Mouse (Mus musculus) heart, postnatal 0 days (tissue): Measurements from ENCODE around the gene H2al2a.

Source experiments
- CTCF ChIP-seq: IDR thresholded peaks from 2 replicates; pipeline ENCODE4 v1.5.1; 2016; ENCODE audit warnings: antibody characterized with exemption, control low read depth, low read depth
- EP300 ChIP-seq: IDR thresholded peaks from 2 replicates; pipeline ENCODE4 v1.6.1; 2016; ENCODE audit warnings: antibody characterized with exemption, low read depth

DNA sequence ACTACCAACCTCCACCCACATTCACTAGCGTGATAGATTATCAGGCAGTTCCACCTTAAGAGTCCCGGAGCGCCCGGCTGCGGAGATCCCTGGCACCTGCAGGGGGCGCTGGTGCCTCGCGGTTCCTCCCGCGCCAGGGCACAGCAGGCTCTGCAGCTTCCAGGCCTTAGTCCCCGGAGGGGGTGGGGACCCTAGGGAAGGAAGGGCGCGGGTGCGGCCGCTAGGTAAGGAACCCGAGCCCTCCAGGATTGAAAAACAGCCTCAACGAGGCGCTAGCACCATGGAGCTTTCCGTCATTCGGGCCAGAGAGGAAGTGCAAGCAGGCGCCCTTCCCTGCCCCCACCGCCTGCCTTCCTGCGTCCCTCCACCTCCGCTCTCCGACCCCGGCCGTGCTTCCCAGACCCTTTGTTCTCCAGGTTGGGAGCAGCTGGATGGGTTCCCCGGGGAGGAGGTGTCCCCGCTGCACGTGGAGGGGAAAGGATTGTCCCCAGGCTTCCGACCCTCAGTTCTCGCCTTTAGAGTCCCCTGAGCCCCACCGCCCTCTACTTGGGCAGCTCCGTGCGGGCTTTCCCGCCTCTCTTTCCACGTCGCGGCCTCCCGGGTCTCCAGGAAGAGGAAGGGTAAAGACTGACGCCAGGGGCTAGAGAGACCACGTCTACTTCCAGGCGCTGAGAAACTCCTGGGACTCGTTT is 30.8 kb upstream of the H2al2a start:
- peak; percentile 93 for TF ChIP-seq CTCF
- peak; percentile 88; the same call in 1 of the 2 replicates for TF ChIP-seq EP300
